Mouse (Mus musculus) left cerebral cortex, postnatal 4 days (tissue): ENCODE measurements around the gene Gm10283. TPM values are rescaled to one million over a fixed set of nuclear protein-coding genes. Genes with fewer than 3 reads are reported as not detected.

Source experiments
- total RNA-seq, 2 experiments: library from RNA; stranded (reverse); gene quantifications; 2 replicates each; pipeline ENCODE4 v1.2.3; 2021

Gm10283 gene
- total RNA-seq, 2 experiments from 2014 or later, result not detected

Other genes with a start within 250 kb of the Gm10283 start
- gene Aadat, start 2.7 kb upstream of the Gm10283 start, total RNA-seq, result 1 to 10 TPM; 1.2 to 1.8 TPM
- 10 to 100 TPM; 25.4 to 25.9 TPM for gene Mfap3l, start 129.6 kb upstream of the Gm10283 start, total RNA-seq